Comparison of ENCODE assay signal across 15 mouse cellular contexts in genomic region chr10:98946031-98946791, GRCm38 (mm10). TPM values are rescaled to one million over a fixed set of nuclear protein-coding genes. Genes with fewer than 3 reads are reported as not detected.
DNase-seq lines count a peak whose midpoint lies in the region; ATAC-seq and TF ChIP-seq lines count a peak whose summit lies in the region.
"Had no signal": no experiment of that assay in that cellular context is flagged by ENCODE, and none has a peak within 500 bp of the region (broad histone marks: within the 10 kb centered on the region; RNA-seq: fewer than 3 reads in every experiment).

No protein-coding gene starts in this region.

- H3K27ac ChIP-seq in layer of hippocampus, adult 2 months, result peak overlapping the region; percentile 15; the same call in 1 of the 2 replicates
- H3K27ac ChIP-seq: heart, embryonic 13.5 days; hindbrain, embryonic 12.5 days had no signal

- peak; percentile 69; the same call in 1 of the 2 replicates for ATAC-seq in monocyte, adult 5-6 weeks (replicated peaks; ENCODE audit: insufficient number of reproducible peaks, low FRiP score, low TSS enrichment, poor library complexity, severe bottlenecking)

- no peak overlapping the region; the same call in 1 of the 2 replicates for H3K4me3 ChIP-seq in layer of hippocampus, adult 2 months
- H3K4me3 ChIP-seq: heart, embryonic 13.5 days; hindbrain, embryonic 12.5 days; left cerebral cortex, adult 2 months; megakaryocyte, embryonic 14.5 days had no signal

- no peak for DNase-seq in layer of hippocampus, adult 2 months (ENCODE audit: low spot score in 2 of 2)
- DNase-seq in layer of hippocampus, postnatal 25 days (ENCODE audit: extremely low spot score in 1 of 2, low spot score in 1 of 2), result no peak
- DNase-seq in CD4-positive, CD25-positive, alpha-beta regulatory T cell, adult 2 months (ENCODE audit: low read depth, low spot score), result peak; percentile 42
- DNase-seq in T-cell, adult 2 months (ENCODE audit: low spot score), result peak; percentile 13
- no peak for DNase-seq in left cerebral cortex, postnatal 4 days
- DNase-seq in Muller cell, postnatal 12 days (ENCODE audit: inconsistent ontology term), result no peak
- DNase-seq: cerebellum, postnatal 25 days; gastrocnemius, postnatal 25 days; kidney, adult 8-10 months; lung, adult 18-20 months had no signal

- peak; percentile 47 for TF ChIP-seq CTCF in layer of hippocampus, adult 2 months (conservative IDR thresholded peaks at IDR 0.05)

- intact Hi-C loops in left cerebral cortex, postnatal 4 days (cut with DNase I), result no loop called here

RNA-seq across cellular contexts. Expression of gene Atp2b1, which starts 32.0 kb away (rescaled TPM):
- total RNA-seq in layer of hippocampus, adult 2 months (2021), result 1,000 to 10,000 TPM; 1,026 to 1,053 TPM
- total RNA-seq in layer of hippocampus, postnatal 25 days (2021), result 1,000 to 10,000 TPM in 1 of 2 experiments, 100 to 1,000 TPM in 1; 951 to 1,124 TPM
- 167 to 305 TPM (median 212 TPM) in 3 replicates for total RNA-seq in monocyte, adult 5-6 weeks (2017)
- total RNA-seq in left cerebral cortex, postnatal 4 days (2021), result 100 to 1,000 TPM; 448 to 466 TPM

Comparison
In these comparisons a context has a peak if more than half of its experiments do, and no peak if none do; other contexts are left out.
1. DNase-seq: peak in CD4-positive, CD25-positive, alpha-beta regulatory T cell, adult 2 months (single experiment) and T-cell, adult 2 months (single experiment); none in layer of hippocampus, adult 2 months (0 of 2), layer of hippocampus, postnatal 25 days (0 of 2), left cerebral cortex, postnatal 4 days (single experiment) and Muller cell, postnatal 12 days (single experiment).